Mouse (Mus musculus) spleen, adult 2 months (tissue): ENCODE results near the gene Adap2. TPM values are rescaled to one million over a fixed set of nuclear protein-coding genes. Genes with fewer than 3 reads are reported as not detected.

Experiments used
- DNase-seq, 2 experiments: peaks; one replicate each; pipeline versions ENCODE4 v3.0.0 to v3.0.0-alpha.2; 2012 to 2021; ENCODE audit warnings: low spot score in 2 of 2, low read depth in 1 of 2
- H3K27ac ChIP-seq: fragments of 200-500 bp; 2 replicates; pipeline ENCODE4 v1.5.1; 2012; ENCODE audit warnings: low read length, inconsistent platforms; ENCODE audit not compliant: insufficient read depth
- H3K27me3 ChIP-seq: fragments of 200-500 bp; 2 replicates; pipeline ENCODE4 v1.6.1; 2012; ENCODE audit warnings: mild to moderate bottlenecking, moderate library complexity, low read length, inconsistent platforms; ENCODE audit not compliant: control insufficient read depth, insufficient read depth
- H3K36me3 ChIP-seq: fragments of 200-500 bp; 2 replicates; pipeline ENCODE4 v1.6.1; 2012; ENCODE audit warnings: mild to moderate bottlenecking, low read length, inconsistent platforms; ENCODE audit not compliant: control insufficient read depth, insufficient read depth
- H3K4me1 ChIP-seq: fragments of 200-500 bp; 2 replicates; pipeline ENCODE4 v1.6.1; 2011; ENCODE audit warnings: inconsistent platforms; ENCODE audit not compliant: control insufficient read depth, insufficient read depth, insufficient read length
- H3K4me3 ChIP-seq: fragments of 200-500 bp; 2 replicates; pipeline ENCODE4 v1.5.1; 2011; ENCODE audit warnings: mild to moderate bottlenecking, inconsistent platforms; ENCODE audit not compliant: insufficient read depth, insufficient read length; ENCODE audit errors: extremely low read depth
- CTCF ChIP-seq: fragments of 200-500 bp; IDR thresholded peaks from 2 replicates; pipeline ENCODE4 v1.5.1; 2011; ENCODE audit warnings: mild to moderate bottlenecking, inconsistent platforms; ENCODE audit not compliant: insufficient read depth, insufficient read length, insufficient replicate concordance; ENCODE audit errors: extremely low read depth
- POLR2A ChIP-seq: fragments of 200-500 bp; IDR thresholded peaks from 2 replicates; pipeline ENCODE4 v1.6.1; 2011; ENCODE audit warnings: low read depth, low read length, inconsistent platforms
- WGBS: fragments of 180-500 bp; shearing (Covaris S2); methylation state at CpG from one replicate; pipeline ENCODE4 v1.1.7; 2018; 5-methylcytosine and 5-hydroxymethylcytosine counted together
- polyA plus RNA-seq: library from polyadenylated mRNA; depleted of rRNA; stranded (reverse); fragments of >200 nt; gene quantifications from 2 replicates; pipeline ENCODE4 v1.2.3, GENCODE M21; 2012

Adap2 gene
- polyA plus RNA-seq, 1 experiment: 16.4 TPM

GRCm38 (mm10) chr11:80168611-80169249 lies 14.8 kb downstream of the Adap2 start:
- H3K27ac ChIP-seq: peak overlapping the region; percentile 65
- H3K27me3 ChIP-seq: no peaks in the 10 kb centered on the region
- H3K4me1 ChIP-seq: peaks cover 12% of the 10 kb centered on the region
- TF ChIP-seq CTCF (no peak), POLR2A (no peak)
- WGBS: 69% methylated on average over 4 of the region's 4 CpGs
- DNase-seq: peak in 1 of 2 experiments; percentile 19
- no peak overlapping the region for H3K4me3 ChIP-seq
- no peaks in the 10 kb centered on the region for H3K36me3 ChIP-seq

- Histone ChIP-seq H3K36me3 (no peaks in the 10 kb centered on the region), H3K4me3 (no peak overlapping the region), H3K27me3 (no peaks in the 10 kb centered on the region), H3K27ac (peak overlapping the region; percentile 71), H3K4me1 (peaks cover 12% of the 10 kb centered on the region)
- whole genome bisulfite sequencing: 42% methylated on average over 3 of the region's 3 CpGs
- no peak for DNase-seq
- TF ChIP-seq CTCF (no peak), POLR2A (no peak)
Observed at GRCm38 (mm10) chr11:80169629-80170028, 15.7 kb downstream of the Adap2 start.

GRCm38 (mm10) chr11:80170351-80170750 lies 16.4 kb downstream of the Adap2 start:
- Histone ChIP-seq H3K4me3 (no peak overlapping the region), H3K27ac (peak overlapping the region; percentile 71; the same call in 1 of the 2 replicates), H3K27me3 (no peaks in the 10 kb centered on the region), H3K36me3 (no peaks in the 10 kb centered on the region), H3K4me1 (peaks cover 12% of the 10 kb centered on the region)
- TF ChIP-seq POLR2A (no peak), CTCF (no peak)
- DNase-seq: no peak
- WGBS: 69% methylated on average over 5 of the region's 5 CpGs

GRCm38 (mm10) chr11:80171884-80172283 lies 18.0 kb downstream of the Adap2 start:
- DNase-seq: no peak

GRCm38 (mm10) chr11:80173963-80174670 lies 20.2 kb downstream of the Adap2 start:
- Histone ChIP-seq H3K27ac (no peak overlapping the region), H3K27me3 (no peaks in the 10 kb centered on the region), H3K4me1 (peaks cover 4% of the 10 kb centered on the region), H3K36me3 (no peaks in the 10 kb centered on the region), H3K4me3 (no peak overlapping the region)
- TF ChIP-seq CTCF: no peak
- no peak for TF ChIP-seq POLR2A
- no peak for DNase-seq
- WGBS: 75% methylated on average over 11 of the region's 11 CpGs

More at GRCm38 (mm10) chr11:80171884-80172283, 18.0 kb downstream of the Adap2 start:
- no peaks in the 10 kb centered on the region for H3K27me3 ChIP-seq
- 76% methylated on average over 4 of the region's 4 CpGs for WGBS
- H3K36me3 ChIP-seq: no peaks in the 10 kb centered on the region
- no peak overlapping the region for H3K4me3 ChIP-seq
- TF ChIP-seq POLR2A (no peak), CTCF (no peak)
- peaks cover 12% of the 10 kb centered on the region for H3K4me1 ChIP-seq
- peak overlapping the region; percentile 35; the same call in 1 of the 2 replicates for H3K27ac ChIP-seq

GRCm38 (mm10) chr11:80176911-80177895 lies 23.3 kb downstream of the Adap2 start:
- 60% methylated on average over 11 of the region's 11 CpGs for WGBS
- Histone ChIP-seq H3K4me1 (no peaks in the 10 kb centered on the region), H3K4me3 (no peak overlapping the region), H3K27ac (peak overlapping the region; percentile 76), H3K27me3 (no peaks in the 10 kb centered on the region), H3K36me3 (no peaks in the 10 kb centered on the region)
- TF ChIP-seq POLR2A (no peak), CTCF (no peak)
- no peak for DNase-seq
